Mouse (Mus musculus): ENCODE results near the gene Hacd3. TPM values are rescaled to one million over a fixed set of nuclear protein-coding genes. Genes with fewer than 3 reads are reported as not detected.

Gene Hacd3
- 108 TPM in 2 replicates for polyA plus RNA-seq (2016; fragmentation: Nextera tagmentation; extraction: Ambion mirVana)

GRCm38 (mm10) chr9:65020991-65021886, at the start of gene Hacd3:
Hacd3 (minus strand) TSS chr9:65021693.
- peak within 1 kb of the TSS; percentile 93 for H3K4me2 ChIP-seq (replicated peaks)
- H3K4me1 ChIP-seq: peaks cover 34% of the 10 kb centered on the region
- WGBS: under 1% methylated on average over 80 of the region's 81 CpGs
- peak within 1 kb of the TSS; percentile 99 for H3K4me3 ChIP-seq
- H3K27ac ChIP-seq: peak within 1 kb of the TSS; percentile 81
- ATAC-seq (ENCODE audit: insufficient number of reproducible peaks, insufficient read depth, low FRiP score, low TSS enrichment): peak; percentile 93
- no peaks in the 10 kb centered on the region for H3K36me3 ChIP-seq
- H3K9ac ChIP-seq: peak within 1 kb of the TSS; percentile 96
- H3K27me3 ChIP-seq: no peaks in the 10 kb centered on the region
- no peaks in the 10 kb centered on the region for H3K9me3 ChIP-seq

GRCm38 (mm10) chr9:65070587-65070986, 49.1 kb upstream of the Hacd3 start:
- Histone ChIP-seq H3K4me3 (no peak overlapping the region), H3K4me2 (replicated peaks) (no peak overlapping the region), H3K9ac (no peak overlapping the region), H3K4me1 (no peaks in the 10 kb centered on the region), H3K27ac (no peak overlapping the region), H3K36me3 (peaks cover 63% of the 10 kb centered on the region), H3K9me3 (no peaks in the 10 kb centered on the region), H3K27me3 (no peaks in the 10 kb centered on the region)
- 93% methylated on average over 3 of the region's 3 CpGs for WGBS
- ATAC-seq (ENCODE audit: insufficient number of reproducible peaks, insufficient read depth, low FRiP score, low TSS enrichment): no peak

- Histone ChIP-seq H3K4me2 (replicated peaks) (no peak overlapping the region), H3K4me3 (no peak overlapping the region), H3K27me3 (no peaks in the 10 kb centered on the region), H3K27ac (no peak overlapping the region), H3K4me1 (no peaks in the 10 kb centered on the region), H3K9me3 (no peaks in the 10 kb centered on the region), H3K36me3 (peaks cover 64% of the 10 kb centered on the region), H3K9ac (no peak overlapping the region)
- ATAC-seq (ENCODE audit: insufficient number of reproducible peaks, insufficient read depth, low FRiP score, low TSS enrichment): no peak
- 93% methylated on average over 7 of the region's 7 CpGs for WGBS
Measured at GRCm38 (mm10) chr9:65064251-65064650, 42.8 kb upstream of the Hacd3 start.

- H3K36me3 ChIP-seq: peaks cover 84% of the 10 kb centered on the region
- H3K4me3 ChIP-seq: no peak overlapping the region
- no peaks in the 10 kb centered on the region for H3K27me3 ChIP-seq
- ATAC-seq (ENCODE audit: insufficient number of reproducible peaks, insufficient read depth, low FRiP score, low TSS enrichment): no peak
- no peaks in the 10 kb centered on the region for H3K9me3 ChIP-seq
- no peak overlapping the region for H3K9ac ChIP-seq
- no peak overlapping the region for H3K27ac ChIP-seq
- no peak overlapping the region for H3K4me2 ChIP-seq (replicated peaks)
- 96% methylated on average over 3 of the region's 3 CpGs for WGBS
- no peaks in the 10 kb centered on the region for H3K4me1 ChIP-seq
Measured at GRCm38 (mm10) chr9:65050981-65051380, 29.5 kb upstream of the Hacd3 start.

GRCm38 (mm10) chr9:65049422-65049821, 27.9 kb upstream of the Hacd3 start:
- 86% methylated on average over 5 of the region's 5 CpGs for WGBS
- peaks cover 84% of the 10 kb centered on the region for H3K36me3 ChIP-seq
- no peak overlapping the region for H3K9ac ChIP-seq
- ATAC-seq (ENCODE audit: insufficient number of reproducible peaks, insufficient read depth, low FRiP score, low TSS enrichment): no peak
- no peaks in the 10 kb centered on the region for H3K4me1 ChIP-seq
- H3K9me3 ChIP-seq: no peaks in the 10 kb centered on the region
- H3K27ac ChIP-seq: no peak overlapping the region
- H3K4me3 ChIP-seq: no peak overlapping the region
- H3K4me2 ChIP-seq (replicated peaks): no peak overlapping the region
- no peaks in the 10 kb centered on the region for H3K27me3 ChIP-seq

- Histone ChIP-seq H3K4me3 (no peak overlapping the region), H3K4me2 (replicated peaks) (no peak overlapping the region), H3K36me3 (peaks cover 85% of the 10 kb centered on the region), H3K27me3 (no peaks in the 10 kb centered on the region), H3K4me1 (no peaks in the 10 kb centered on the region), H3K27ac (no peak overlapping the region), H3K9ac (no peak overlapping the region), H3K9me3 (no peaks in the 10 kb centered on the region)
- ATAC-seq (ENCODE audit: insufficient number of reproducible peaks, insufficient read depth, low FRiP score, low TSS enrichment): no peak
- WGBS: 96% methylated on average over 1 of the region's 1 CpGs
Measured at GRCm38 (mm10) chr9:65046993-65047392, 25.5 kb upstream of the Hacd3 start.

- H3K27me3 ChIP-seq: no peaks in the 10 kb centered on the region
- H3K9ac ChIP-seq: no peak overlapping the region
- no peaks in the 10 kb centered on the region for H3K9me3 ChIP-seq
- WGBS: 96% methylated on average over 5 of the region's 5 CpGs
- no peak for ATAC-seq (ENCODE audit: insufficient number of reproducible peaks, insufficient read depth, low FRiP score, low TSS enrichment)
- H3K4me3 ChIP-seq: no peak overlapping the region
- no peaks in the 10 kb centered on the region for H3K4me1 ChIP-seq
- H3K27ac ChIP-seq: no peak overlapping the region
- no peak overlapping the region for H3K4me2 ChIP-seq (replicated peaks)
- peaks cover 76% of the 10 kb centered on the region for H3K36me3 ChIP-seq
Measured at GRCm38 (mm10) chr9:65041430-65041829, 19.9 kb upstream of the Hacd3 start.

GRCm38 (mm10) chr9:65036861-65037260, 15.4 kb upstream of the Hacd3 start:
- Histone ChIP-seq H3K27me3 (no peaks in the 10 kb centered on the region), H3K4me3 (no peak overlapping the region), H3K27ac (no peak overlapping the region), H3K36me3 (peaks cover 44% of the 10 kb centered on the region), H3K4me2 (replicated peaks) (no peak overlapping the region), H3K4me1 (peaks cover 8% of the 10 kb centered on the region; the same call in 1 of the 2 replicates), H3K9me3 (no peaks in the 10 kb centered on the region), H3K9ac (no peak overlapping the region)
- ATAC-seq (ENCODE audit: insufficient number of reproducible peaks, insufficient read depth, low FRiP score, low TSS enrichment): no peak
- 89% methylated on average over 8 of the region's 8 CpGs for WGBS

GRCm38 (mm10) chr9:65036456-65036855, 15.0 kb upstream of the Hacd3 start:
- no peak overlapping the region for H3K4me3 ChIP-seq
- WGBS: 92% methylated on average over 1 of the region's 1 CpGs
- H3K9ac ChIP-seq: no peak overlapping the region
- H3K4me2 ChIP-seq (replicated peaks): no peak overlapping the region
- H3K9me3 ChIP-seq: no peaks in the 10 kb centered on the region
- no peak overlapping the region for H3K27ac ChIP-seq
- H3K36me3 ChIP-seq: peaks cover 42% of the 10 kb centered on the region
- no peaks in the 10 kb centered on the region for H3K27me3 ChIP-seq
- peaks cover 8% of the 10 kb centered on the region; the same call in 1 of the 2 replicates for H3K4me1 ChIP-seq
- no peak for ATAC-seq (ENCODE audit: insufficient number of reproducible peaks, insufficient read depth, low FRiP score, low TSS enrichment)

- H3K9me3 ChIP-seq: no peaks in the 10 kb centered on the region
- peak within 1 kb of the TSS; percentile 93 for H3K4me2 ChIP-seq (replicated peaks)
- H3K27me3 ChIP-seq: no peaks in the 10 kb centered on the region
- H3K36me3 ChIP-seq: 0 out of 2 replicates have a peak, but pooled peaks cover 8% of the 10 kb centered on the region
- H3K9ac ChIP-seq: peak within 1 kb of the TSS; percentile 92
- peak; percentile 89 for ATAC-seq (ENCODE audit: insufficient number of reproducible peaks, insufficient read depth, low FRiP score, low TSS enrichment)
- H3K4me3 ChIP-seq: peak within 1 kb of the TSS; percentile 94
- under 1% methylated on average over 76 of the region's 85 CpGs for WGBS
- peaks cover 8% of the 10 kb centered on the region; the same call in 1 of the 2 replicates for H3K4me1 ChIP-seq
- peak within 1 kb of the TSS; percentile 82 for H3K27ac ChIP-seq
Measured at GRCm38 (mm10) chr9:65032269-65033108, 11.0 kb upstream of the Hacd3 start, which contains the start of gene Dpp8. Dpp8 (plus strand) TSS chr9:65032414.

- WGBS: 34% methylated on average over 4 of the region's 4 CpGs
- Histone ChIP-seq H3K36me3 (0 out of 2 replicates have a peak, but pooled peaks cover 2% of the 10 kb centered on the region), H3K4me3 (peak overlapping the region; percentile 94), H3K4me1 (peaks cover 8% of the 10 kb centered on the region; the same call in 1 of the 2 replicates), H3K9me3 (no peaks in the 10 kb centered on the region), H3K27me3 (no peaks in the 10 kb centered on the region), H3K9ac (peak overlapping the region; percentile 92), H3K27ac (no peak overlapping the region; the same call in 1 of the 2 replicates), H3K4me2 (replicated peaks) (peak overlapping the region; percentile 93; the same call in 1 of the 2 replicates)
- peak; percentile 50; the same call in 1 of the 2 replicates for ATAC-seq (ENCODE audit: insufficient number of reproducible peaks, insufficient read depth, low FRiP score, low TSS enrichment)
Measured at GRCm38 (mm10) chr9:65031894-65032268, 10.4 kb upstream of the Hacd3 start.

All from embryonic facial prominence, embryonic 12.5 days (tissue).